ENCODE assay signal across 21 mouse cellular contexts in the genomic region with DNA sequence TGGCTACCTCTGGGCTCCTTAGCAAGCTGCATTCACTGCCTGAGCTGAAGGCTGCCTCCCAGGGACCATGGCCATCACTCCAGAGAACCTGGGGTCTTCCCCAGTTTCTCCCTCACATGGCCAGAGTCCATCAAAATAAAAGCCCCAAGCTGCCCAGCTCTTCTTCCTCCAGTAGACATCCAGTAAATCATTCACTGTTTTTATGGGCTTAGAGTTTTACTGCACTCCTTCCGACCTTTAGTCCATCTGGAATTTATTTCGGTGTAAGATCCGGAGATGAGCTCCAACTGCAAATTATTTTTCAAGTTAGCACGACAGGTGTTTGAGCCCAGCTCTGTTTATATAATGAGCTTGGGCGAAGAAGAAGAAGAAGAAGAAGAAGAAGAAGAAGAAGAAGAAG.
A peak's percentile ranks its signal among the peaks of the same experiment; 100 is the strongest.
DNase-seq lines count a peak whose midpoint lies in the region; ATAC-seq lines count a peak whose summit lies in the region.
"Had no signal": no experiment of that assay in that cellular context is flagged by ENCODE, and none has a peak within 500 bp of the region (broad histone marks: within the 10 kb centered on the region; RNA-seq: fewer than 3 reads in every experiment).

No protein-coding gene starts in this region.

- no peak overlapping the region for H3K4me3 ChIP-seq in kidney, embryonic 14.5 days (ENCODE audit: low read length)
- no peak overlapping the region for H3K4me3 ChIP-seq in intestine, embryonic 15.5 days (replicated peaks)
- H3K4me3 ChIP-seq: embryonic facial prominence, embryonic 10.5 days; forebrain, embryonic 13.5 days; heart, adult 2 months; heart, embryonic 15.5 days; hindbrain, embryonic 10.5 days had no signal

- ATAC-seq in kidney, embryonic 14.5 days (ENCODE audit: low FRiP score, low TSS enrichment), result no peak
- ATAC-seq in intestine, embryonic 15.5 days, result peak; percentile 77
- ATAC-seq: activated CD4-positive, CD25-positive, alpha-beta regulatory T cell, adult 4 months; forebrain, embryonic 13.5 days; forebrain, postnatal 0 days; Patski had no signal

- DNase-seq in kidney, adult 18-20 months, result peak; percentile 6
- peak; percentile 68 for DNase-seq in kidney, adult 9 months
- DNase-seq in kidney, postnatal 36 days, result peak; percentile 22 to 32
- no peak for DNase-seq in heart, postnatal 4 days
- DNase-seq in layer of hippocampus, postnatal 25 days (ENCODE audit: extremely low spot score in 1 of 2, low spot score in 1 of 2), result no peak
- DNase-seq: adrenal gland, postnatal 14 days; cerebellum, adult 18-20 months; cerebellum, postnatal 10 days; forebrain, postnatal 0 days; gastrocnemius, postnatal 14 days; heart, adult 2 months; heart, postnatal 14 days had no signal

- no peak overlapping the region for H3K27ac ChIP-seq in kidney, embryonic 14.5 days (ENCODE audit: low read depth, low read length)
- H3K27ac ChIP-seq in intestine, embryonic 15.5 days, result peak overlapping the region; percentile 18; the same call in 1 of the 2 replicates
- H3K27ac ChIP-seq: embryonic facial prominence, embryonic 10.5 days; forebrain, embryonic 13.5 days; heart, adult 2 months; heart, embryonic 15.5 days; hindbrain, embryonic 10.5 days had no signal

- no peaks in the 10 kb centered on the region for H3K4me1 ChIP-seq in kidney, embryonic 14.5 days (ENCODE audit: control insufficient read depth, insufficient read depth, low read length)
- H3K4me1 ChIP-seq in intestine, embryonic 15.5 days (replicated peaks), result 0 out of 2 replicates have a peak, but pooled peaks cover 3% of the 10 kb centered on the region
- H3K4me1 ChIP-seq: embryonic facial prominence, embryonic 10.5 days; heart, embryonic 15.5 days; hindbrain, embryonic 10.5 days had no signal

- H3K9ac ChIP-seq in kidney, embryonic 14.5 days (ENCODE audit: low read depth, low read length), result no peak overlapping the region
- no peak overlapping the region for H3K9ac ChIP-seq in intestine, embryonic 15.5 days
- H3K9ac ChIP-seq: forebrain, embryonic 13.5 days; forebrain, postnatal 0 days; heart, embryonic 15.5 days had no signal

- no peaks in the 10 kb centered on the region for H3K9me3 ChIP-seq in kidney, embryonic 14.5 days (ENCODE audit: control insufficient read depth, low read length)
- H3K9me3 ChIP-seq in intestine, embryonic 15.5 days, result no peaks in the 10 kb centered on the region
- H3K9me3 ChIP-seq: embryonic facial prominence, embryonic 10.5 days; forebrain, embryonic 13.5 days; heart, embryonic 15.5 days; hindbrain, embryonic 10.5 days had no signal

- 26% methylated on average over 5 of the region's 5 CpGs for WGBS in kidney, embryonic 14.5 days
- 45% methylated on average over 5 of the region's 5 CpGs for WGBS in intestine, embryonic 15.5 days

- H3K4me2 ChIP-seq in kidney, embryonic 14.5 days (replicated peaks; ENCODE audit: low read depth, low read length), result no peak overlapping the region
- H3K4me2 ChIP-seq in intestine, embryonic 15.5 days (replicated peaks), result no peak overlapping the region
- H3K4me2 ChIP-seq: forebrain, embryonic 13.5 days; heart, embryonic 11.5 days; heart, embryonic 15.5 days had no signal

- H3K27me3 ChIP-seq in kidney, embryonic 14.5 days (ENCODE audit: control insufficient read depth, insufficient read depth, low read length), result no peaks in the 10 kb centered on the region
- no peaks in the 10 kb centered on the region for H3K27me3 ChIP-seq in intestine, embryonic 15.5 days (replicated peaks)
- H3K27me3 ChIP-seq: forebrain, embryonic 13.5 days; heart, embryonic 15.5 days; Patski had no signal

- H3K36me3 ChIP-seq in kidney, embryonic 14.5 days (ENCODE audit: control insufficient read depth, insufficient read depth, low read length), result no peaks in the 10 kb centered on the region
- H3K36me3 ChIP-seq in intestine, embryonic 15.5 days, result no peaks in the 10 kb centered on the region
- H3K36me3 ChIP-seq: embryonic facial prominence, embryonic 10.5 days; heart, embryonic 15.5 days; hindbrain, embryonic 10.5 days had no signal

Comparison
In these comparisons a context has a peak if more than half of its experiments do, and no peak if none do; other contexts are left out.
1. DNase-seq: peak in kidney, adult 18-20 months (single experiment), kidney, adult 9 months (single experiment) and kidney, postnatal 36 days (2 of 2); none in heart, postnatal 4 days (single experiment) and layer of hippocampus, postnatal 25 days (0 of 2).